Mouse (Mus musculus): Measurements from ENCODE around the gene Nptn.

- TF ChIP-seq CTCF (IDR thresholded peaks at IDR 0.05; ENCODE audit: insufficient read depth, low read depth, low read length) (no peak), POLR2A (IDR thresholded peaks at IDR 0.05; ENCODE audit: insufficient read depth, low read depth, low read length) (no peak)
Observed at GRCm38 (mm10) chr9:58651993-58652392, 70.0 kb downstream of the Nptn start.

Measured in olfactory bulb, adult 2 months (tissue).